Mouse (Mus musculus): ENCODE measurements around the gene Naa38.

Naa38 gene

DNA sequence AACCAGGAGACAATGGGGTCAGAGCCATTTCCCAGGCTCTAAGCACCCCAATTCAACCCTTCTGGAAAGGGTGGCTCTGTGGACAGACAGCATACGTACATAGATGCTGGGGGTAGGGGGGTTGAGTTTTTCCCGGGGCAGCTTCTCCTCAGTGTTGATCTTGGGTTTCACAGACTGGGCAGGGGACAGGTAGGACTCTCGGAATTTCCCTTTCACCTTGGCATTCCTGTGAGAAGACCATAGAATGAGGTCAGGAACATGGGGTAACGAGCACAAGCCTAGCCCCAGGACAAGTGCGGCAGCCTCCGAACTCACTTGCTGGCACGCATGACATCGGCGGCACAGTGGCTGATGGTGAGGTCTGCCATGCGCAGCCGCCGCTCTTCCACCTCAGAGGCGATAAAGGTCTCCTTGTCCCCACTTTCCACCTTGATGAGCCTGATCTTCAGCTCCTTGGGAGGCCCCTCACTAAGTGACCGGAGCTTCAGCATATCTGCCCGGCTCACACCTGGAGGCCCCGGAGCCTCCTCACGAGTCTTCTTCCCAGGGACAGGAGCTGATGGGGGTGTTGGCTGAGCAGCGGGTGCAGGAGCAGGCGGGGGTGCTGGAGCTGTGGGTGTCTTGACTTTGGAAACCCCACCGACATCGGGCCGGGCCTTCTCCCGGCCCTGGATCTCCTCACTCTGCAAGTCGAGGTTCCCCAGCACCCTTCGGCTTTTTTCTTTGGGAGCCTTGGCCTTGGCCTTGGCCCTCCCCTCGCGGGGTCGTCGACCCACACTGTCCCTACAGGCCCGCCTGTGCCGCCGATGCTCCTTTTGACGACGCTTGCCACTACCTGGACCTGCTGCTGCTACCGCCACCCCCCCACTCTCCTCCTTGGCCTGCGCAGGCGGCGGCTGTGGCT, 8.7 kb downstream of the Naa38 start:
- no peak for DNase-seq

GRCm38 (mm10) chr11:69404595-69405396, 9.5 kb downstream of the Naa38 start:
- DNase-seq, result no peak

- DNase-seq, result no peak
Observed at GRCm38 (mm10) chr11:69405397-69406200, 10.3 kb downstream of the Naa38 start.

DNA sequence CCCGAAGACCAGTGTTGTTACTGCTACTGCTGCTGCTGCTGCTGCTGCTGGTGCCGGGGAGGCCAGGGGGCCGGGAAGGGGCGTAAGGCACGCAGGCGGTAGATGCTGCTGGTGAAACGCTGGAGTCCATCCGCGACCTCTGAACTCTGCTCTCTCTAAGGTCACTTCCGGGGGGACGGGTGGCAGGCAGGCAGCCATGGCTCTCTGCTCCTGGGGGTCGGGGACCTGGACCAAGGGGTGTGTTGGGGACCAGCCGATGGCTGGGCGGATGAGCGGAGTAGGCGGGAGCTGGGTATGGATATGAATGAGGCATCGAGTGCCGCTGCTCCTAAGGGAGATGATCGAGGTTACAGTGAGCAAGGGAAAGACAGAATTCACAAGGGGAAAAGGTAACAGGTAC, 11.0 kb downstream of the Naa38 start:
- no peak for DNase-seq

DNA sequence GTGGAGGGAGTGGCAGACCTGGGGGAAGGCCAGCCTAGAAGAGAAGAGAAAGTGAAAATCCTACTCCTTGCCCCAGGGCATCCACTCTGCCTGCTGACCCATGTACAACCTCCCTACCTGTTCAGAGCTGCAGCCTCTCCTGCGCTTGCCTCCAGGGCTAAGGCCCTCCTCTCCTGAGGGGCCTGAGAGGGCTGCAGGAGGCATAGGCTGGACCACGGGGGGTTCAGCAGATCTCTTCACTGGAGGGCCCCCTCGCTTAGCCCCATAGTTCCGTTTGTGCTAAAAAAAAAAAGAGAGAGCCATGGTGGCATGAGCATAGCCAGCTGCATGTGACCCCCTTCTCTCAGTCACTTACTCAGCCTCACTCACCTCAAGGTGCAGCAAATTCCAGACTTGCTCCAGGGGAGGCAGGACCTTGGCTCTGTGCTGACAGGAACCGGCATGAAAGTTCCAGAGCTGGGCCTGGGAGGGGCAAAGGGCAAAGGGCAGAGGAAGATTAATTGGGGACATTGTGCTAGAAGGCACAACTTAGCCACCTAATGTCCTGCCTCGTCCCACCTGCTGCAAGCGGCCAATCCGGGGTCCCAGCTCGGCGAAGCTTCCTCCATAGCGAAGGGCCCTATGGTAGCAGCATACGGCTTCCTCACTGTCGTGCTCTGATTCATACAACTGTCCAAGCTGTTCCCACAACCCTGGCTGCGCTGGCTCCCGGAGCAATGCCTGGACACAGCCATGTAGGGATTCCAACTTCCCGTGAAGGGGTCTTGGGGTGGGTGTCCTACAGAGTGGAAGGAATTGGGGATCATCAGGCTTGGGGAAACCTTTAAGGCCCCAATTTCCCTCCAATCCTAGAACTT, 11.8 kb downstream of the Naa38 start:
- peak; percentile 54 for DNase-seq

- no peak for DNase-seq
Observed at GRCm38 (mm10) chr11:69407724-69408004, 12.4 kb downstream of the Naa38 start.

GRCm38 (mm10) chr11:69408541-69409377, 13.5 kb downstream of the Naa38 start:
- peak; percentile 87 for DNase-seq

DNA sequence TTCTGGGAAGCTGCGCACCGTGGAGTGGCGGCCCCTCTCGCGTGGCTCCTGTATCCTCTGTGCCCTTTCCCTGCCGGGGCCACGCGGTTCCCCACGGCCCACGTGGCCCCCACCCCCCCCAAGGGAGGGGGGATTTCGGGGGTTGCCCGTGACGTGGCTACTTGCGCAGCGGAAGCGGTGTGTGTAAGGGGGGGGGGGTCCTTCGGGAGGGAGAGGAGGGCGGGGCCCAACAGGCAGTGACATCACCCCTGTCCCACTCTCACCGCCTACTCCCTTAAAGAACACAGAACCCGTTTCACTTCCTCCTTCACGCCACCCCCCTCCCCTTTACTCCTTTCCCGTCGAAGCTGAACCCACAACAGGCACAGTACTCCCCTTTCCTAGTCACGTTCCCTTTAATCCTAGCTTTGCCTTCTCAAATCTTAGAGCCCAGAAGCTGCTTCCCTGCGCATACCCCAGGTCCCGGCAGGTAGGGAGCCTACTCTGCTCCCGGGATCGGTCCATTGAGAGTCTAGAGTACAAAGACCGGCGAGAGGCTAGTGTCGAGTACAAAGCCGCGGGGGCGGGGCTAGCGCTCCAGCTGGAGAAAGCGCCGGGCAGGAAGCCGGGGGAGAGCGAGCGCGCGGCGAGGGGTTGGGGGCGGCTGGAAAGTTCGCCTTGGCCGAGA, 14.2 kb downstream of the Naa38 start:
- DNase-seq, result peak; percentile 92

GRCm38 (mm10) chr11:69410045-69410309, 14.7 kb downstream of the Naa38 start:
- no peak for DNase-seq

DNA sequence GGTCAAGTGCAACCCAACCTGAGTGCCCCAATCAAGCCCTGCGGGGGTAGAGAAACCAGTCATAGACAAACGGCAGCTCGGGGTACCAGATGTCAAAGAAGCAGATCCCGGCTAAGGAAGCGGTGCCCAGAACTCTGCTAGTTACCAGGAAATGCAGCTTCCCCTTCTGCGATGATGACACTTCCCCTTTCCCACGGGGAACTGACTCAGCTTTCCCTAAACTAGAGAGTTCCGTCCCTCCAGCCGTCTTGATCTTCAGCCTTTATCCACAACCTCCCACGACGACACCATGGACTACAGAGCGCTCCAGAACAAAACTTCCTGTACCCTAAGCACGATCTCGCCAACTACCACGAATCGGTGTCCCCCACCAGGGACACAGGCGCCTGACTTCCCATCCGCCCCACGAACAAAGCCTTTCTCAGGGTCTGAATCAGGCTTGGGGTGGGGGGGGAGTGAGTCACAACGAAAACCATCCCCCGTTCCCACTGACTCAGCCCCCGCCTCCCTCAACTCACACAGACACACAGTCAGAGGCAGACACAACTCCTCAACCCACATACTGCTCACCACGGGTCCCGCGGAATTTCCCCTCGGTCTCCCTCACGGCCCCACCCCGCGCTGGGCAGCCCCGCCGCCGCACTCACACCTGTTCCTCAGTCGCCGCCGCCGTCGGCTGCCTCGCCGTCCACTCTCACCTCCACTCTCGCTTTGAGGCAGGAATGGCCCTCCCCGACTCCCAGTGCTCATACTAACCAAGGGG, 15.2 kb downstream of the Naa38 start:
- peak; percentile 66 for DNase-seq

GRCm38 (mm10) chr11:69411073-69411535, 15.8 kb downstream of the Naa38 start:
- DNase-seq, result peak; percentile 98

DNA sequence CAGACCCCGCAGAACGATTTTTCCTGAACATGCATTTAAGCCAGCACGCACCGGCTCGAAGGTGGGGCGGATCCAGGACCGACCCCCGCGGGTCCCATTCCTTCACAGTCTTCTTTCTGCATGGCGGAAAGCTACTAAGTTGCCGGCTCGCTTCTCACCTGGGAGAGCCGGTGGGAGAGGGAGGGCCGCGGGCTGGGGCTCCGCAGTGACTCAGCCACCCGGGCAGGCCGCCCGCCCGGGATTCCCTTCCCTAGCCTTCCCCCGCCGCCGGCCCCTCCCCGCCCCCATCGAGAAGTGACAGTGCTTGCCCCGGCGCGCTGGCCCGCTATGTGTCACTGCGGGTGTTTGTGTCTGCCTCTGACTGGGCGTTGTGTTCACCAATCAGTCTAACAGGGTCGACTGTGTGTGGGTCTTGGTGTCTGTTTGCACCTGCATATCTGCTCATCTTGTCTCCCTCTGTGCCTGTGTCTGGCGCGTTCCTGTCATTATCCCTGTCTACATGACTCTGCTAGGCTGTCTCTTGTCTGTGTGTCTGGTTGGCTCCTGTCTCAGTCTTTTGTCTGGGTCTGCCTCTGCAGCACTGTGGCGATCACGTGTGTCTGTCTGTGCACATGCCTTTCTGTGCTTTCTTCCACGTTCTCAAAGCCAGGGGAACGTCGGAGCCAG, 16.4 kb downstream of the Naa38 start:
- peak; percentile 65 for DNase-seq

- DNase-seq, result no peak
Observed at GRCm38 (mm10) chr11:69412548-69412947, 17.3 kb downstream of the Naa38 start.

- peak; percentile 68 for DNase-seq
Observed at GRCm38 (mm10) chr11:69413221-69414181, 18.2 kb downstream of the Naa38 start, which contains the start of gene Kdm6b. Kdm6b (minus strand) TSS chr11:69413675.

DNA sequence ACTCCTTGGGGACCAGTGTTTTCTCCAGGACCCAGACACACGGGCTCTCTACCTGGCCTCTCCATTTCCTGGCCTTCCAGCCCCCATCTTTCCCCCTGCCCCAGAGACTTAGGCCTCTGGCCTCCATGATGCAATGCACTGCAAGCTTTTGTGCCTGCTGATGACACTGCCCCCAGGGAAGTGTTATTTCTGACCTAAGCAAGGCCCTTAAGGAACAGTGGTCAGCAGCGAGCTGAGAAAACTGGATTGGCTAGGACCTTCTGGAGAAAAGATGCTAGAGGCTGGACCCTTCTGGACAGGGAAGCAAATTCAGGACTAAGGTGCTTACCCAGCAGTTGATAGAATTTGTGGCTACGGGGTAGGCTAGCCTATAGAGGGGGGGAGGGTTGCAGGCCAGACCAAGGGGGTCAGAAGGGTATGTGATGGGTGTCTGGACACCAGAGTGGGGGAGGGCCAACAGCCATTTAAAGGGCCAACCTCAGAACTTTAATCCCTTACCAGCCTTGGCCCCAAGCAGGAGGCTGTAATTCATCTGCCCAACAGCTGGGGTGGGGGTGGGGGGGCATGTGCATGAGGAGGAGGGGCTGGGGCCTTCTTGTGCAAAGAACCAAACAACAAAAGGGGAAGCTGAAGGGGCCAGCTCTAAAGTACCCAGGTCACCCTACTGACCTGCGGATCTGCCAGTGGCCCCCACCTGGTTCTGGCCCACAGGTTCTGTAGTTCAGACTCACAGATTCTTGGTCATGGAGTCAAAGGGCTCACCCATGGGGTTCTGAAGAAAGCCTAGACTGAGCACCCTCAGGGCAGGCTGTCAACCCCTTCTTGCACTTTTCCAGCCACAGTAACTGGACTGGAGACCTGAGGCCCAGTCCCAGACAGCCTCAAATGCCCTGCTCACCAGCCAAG, 19.4 kb downstream of the Naa38 start:
- DNase-seq, result no peak

DNA sequence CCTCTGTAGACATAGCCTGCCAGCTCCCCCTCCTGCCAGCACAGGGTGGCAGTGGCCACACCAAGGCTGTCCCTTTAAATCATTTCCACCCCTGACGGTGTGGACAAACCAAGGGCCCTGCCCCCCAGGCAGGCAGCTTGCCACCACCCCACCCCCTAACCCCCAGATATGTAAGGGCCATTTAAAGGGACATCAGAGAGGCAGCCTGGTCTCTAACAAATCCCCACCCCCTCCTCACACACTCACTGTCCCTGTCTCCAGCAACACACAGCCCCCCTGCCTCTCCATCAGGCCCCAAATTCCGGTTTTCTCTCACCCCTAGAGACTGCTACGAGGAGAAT, 20.0 kb downstream of the Naa38 start:
- peak; percentile 65 for DNase-seq
